Mouse (Mus musculus): ENCODE measurements at regions not wholly inside any gene's neighbourhood (a gene's known extent, or its start where the extent isn't known, plus 50 kb on each side); places are given as distances from the start of the nearest gene placed in this dataset.

- Histone ChIP-seq H3K36me3 (ENCODE audit: control insufficient read depth, insufficient read depth) (no peaks in the 10 kb centered on the region), H3K4me3 (ENCODE audit: insufficient read depth, poor library complexity, severe bottlenecking) (no peak overlapping the region), H3K79me2 (ENCODE audit: control insufficient read depth, insufficient read depth) (no peaks in the 10 kb centered on the region), H3K79me3 (ENCODE audit: low read depth) (no peaks in the 10 kb centered on the region), H3ac (ENCODE audit: control insufficient read depth, insufficient read length, low read depth) (no peak overlapping the region), H3K27me3 (ENCODE audit: control insufficient read depth, insufficient read depth, insufficient read length) (no peaks in the 10 kb centered on the region)
- TF ChIP-seq FOSL1 (IDR thresholded peaks at IDR 0.05; ENCODE audit: insufficient read depth, low read length, poor library complexity, severe bottlenecking), result no peak
- no peak for TF ChIP-seq CTCF (IDR thresholded peaks at IDR 0.05; ENCODE audit: control insufficient read depth, insufficient read depth, insufficient read length)
- no peak for TF ChIP-seq USF1 (IDR thresholded peaks at IDR 0.05; ENCODE audit: low read depth)
- TF ChIP-seq MYOG (IDR thresholded peaks at IDR 0.05; ENCODE audit: control insufficient read depth, extremely low read depth, insufficient read length), result no peak
- TF ChIP-seq MAX (IDR thresholded peaks at IDR 0.05), result no peak
- TF ChIP-seq CEBPB (IDR thresholded peaks at IDR 0.05; ENCODE audit: low read depth), result no peak
- no peak for TF ChIP-seq MYOD1 (IDR thresholded peaks at IDR 0.05; ENCODE audit: control insufficient read depth, insufficient read length, low read depth)
These were observed 225.6 kb upstream of the Igfbp3 start for GRCm38 (mm10) chr11:7439276-7439675.

- H3K36me3 ChIP-seq (ENCODE audit: control insufficient read depth, insufficient read depth), result no peaks in the 10 kb centered on the region
These were observed 220.9 kb upstream of the Igfbp3 start for GRCm38 (mm10) chr11:7434591-7434990.

GRCm38 (mm10) chr11:7427771-7428170 is 214.0 kb upstream of the Igfbp3 start:
- no peaks in the 10 kb centered on the region for H3K79me2 ChIP-seq (ENCODE audit: control insufficient read depth, insufficient read depth)
- H3K79me3 ChIP-seq (ENCODE audit: low read depth), result no peaks in the 10 kb centered on the region
- no peak for TF ChIP-seq CEBPB (IDR thresholded peaks at IDR 0.05; ENCODE audit: low read depth)
- TF ChIP-seq USF1 (IDR thresholded peaks at IDR 0.05; ENCODE audit: low read depth), result no peak
- TF ChIP-seq MAX (IDR thresholded peaks at IDR 0.05), result no peak
- no peak for TF ChIP-seq MYOG (IDR thresholded peaks at IDR 0.05; ENCODE audit: control insufficient read depth, extremely low read depth, insufficient read length)
- TF ChIP-seq FOSL1 (IDR thresholded peaks at IDR 0.05; ENCODE audit: insufficient read depth, low read length, poor library complexity, severe bottlenecking), result no peak
- TF ChIP-seq MYOD1 (IDR thresholded peaks at IDR 0.05; ENCODE audit: control insufficient read depth, insufficient read length, low read depth), result no peak
- TF ChIP-seq CTCF (IDR thresholded peaks at IDR 0.05; ENCODE audit: control insufficient read depth, insufficient read depth, insufficient read length), result no peak
- H3K27me3 ChIP-seq (ENCODE audit: control insufficient read depth, insufficient read depth, insufficient read length), result no peaks in the 10 kb centered on the region
- H3ac ChIP-seq (ENCODE audit: control insufficient read depth, insufficient read length, low read depth), result no peak overlapping the region
- H3K4me3 ChIP-seq (ENCODE audit: insufficient read depth, poor library complexity, severe bottlenecking), result no peak overlapping the region
- no peaks in the 10 kb centered on the region for H3K36me3 ChIP-seq (ENCODE audit: control insufficient read depth, insufficient read depth)

More at GRCm38 (mm10) chr11:7434591-7434990, 220.9 kb upstream of the Igfbp3 start:
- no peaks in the 10 kb centered on the region for H3K79me3 ChIP-seq (ENCODE audit: low read depth)
- H3K79me2 ChIP-seq (ENCODE audit: control insufficient read depth, insufficient read depth), result no peaks in the 10 kb centered on the region
- H3K4me3 ChIP-seq (ENCODE audit: insufficient read depth, poor library complexity, severe bottlenecking), result no peak overlapping the region
- no peak for TF ChIP-seq MYOD1 (IDR thresholded peaks at IDR 0.05; ENCODE audit: control insufficient read depth, insufficient read length, low read depth)
- TF ChIP-seq CEBPB (IDR thresholded peaks at IDR 0.05; ENCODE audit: low read depth), result no peak
- TF ChIP-seq FOSL1 (IDR thresholded peaks at IDR 0.05; ENCODE audit: insufficient read depth, low read length, poor library complexity, severe bottlenecking), result no peak
- TF ChIP-seq CTCF (IDR thresholded peaks at IDR 0.05; ENCODE audit: control insufficient read depth, insufficient read depth, insufficient read length), result no peak
- TF ChIP-seq USF1 (IDR thresholded peaks at IDR 0.05; ENCODE audit: low read depth), result no peak
- TF ChIP-seq MYOG (IDR thresholded peaks at IDR 0.05; ENCODE audit: control insufficient read depth, extremely low read depth, insufficient read length), result no peak
- TF ChIP-seq MAX (IDR thresholded peaks at IDR 0.05), result no peak
- H3ac ChIP-seq (ENCODE audit: control insufficient read depth, insufficient read length, low read depth), result no peak overlapping the region
- no peaks in the 10 kb centered on the region for H3K27me3 ChIP-seq (ENCODE audit: control insufficient read depth, insufficient read depth, insufficient read length)

GRCm38 (mm10) chr11:7425233-7425632 is 211.5 kb upstream of the Igfbp3 start:
- Histone ChIP-seq H3K27me3 (ENCODE audit: control insufficient read depth, insufficient read depth, insufficient read length) (no peaks in the 10 kb centered on the region), H3K4me3 (ENCODE audit: insufficient read depth, poor library complexity, severe bottlenecking) (no peak overlapping the region), H3K79me2 (ENCODE audit: control insufficient read depth, insufficient read depth) (no peaks in the 10 kb centered on the region), H3K79me3 (ENCODE audit: low read depth) (no peaks in the 10 kb centered on the region), H3K36me3 (ENCODE audit: control insufficient read depth, insufficient read depth) (no peaks in the 10 kb centered on the region), H3ac (ENCODE audit: control insufficient read depth, insufficient read length, low read depth) (no peak overlapping the region)
- TF ChIP-seq MYOD1 (IDR thresholded peaks at IDR 0.05; ENCODE audit: control insufficient read depth, insufficient read length, low read depth) (no peak), FOSL1 (IDR thresholded peaks at IDR 0.05; ENCODE audit: insufficient read depth, low read length, poor library complexity, severe bottlenecking) (no peak), USF1 (IDR thresholded peaks at IDR 0.05; ENCODE audit: low read depth) (no peak), MAX (IDR thresholded peaks at IDR 0.05) (no peak), CTCF (IDR thresholded peaks at IDR 0.05; ENCODE audit: control insufficient read depth, insufficient read depth, insufficient read length) (no peak), CEBPB (IDR thresholded peaks at IDR 0.05; ENCODE audit: low read depth) (no peak), MYOG (IDR thresholded peaks at IDR 0.05; ENCODE audit: control insufficient read depth, extremely low read depth, insufficient read length) (no peak)

- Histone ChIP-seq H3K79me3 (ENCODE audit: low read depth) (no peaks in the 10 kb centered on the region), H3K79me2 (ENCODE audit: control insufficient read depth, insufficient read depth) (no peaks in the 10 kb centered on the region), H3K4me3 (ENCODE audit: insufficient read depth, poor library complexity, severe bottlenecking) (no peak overlapping the region), H3K36me3 (ENCODE audit: control insufficient read depth, insufficient read depth) (no peaks in the 10 kb centered on the region), H3ac (ENCODE audit: control insufficient read depth, insufficient read length, low read depth) (no peak overlapping the region), H3K27me3 (ENCODE audit: control insufficient read depth, insufficient read depth, insufficient read length) (no peaks in the 10 kb centered on the region)
- TF ChIP-seq MYOG (IDR thresholded peaks at IDR 0.05; ENCODE audit: control insufficient read depth, extremely low read depth, insufficient read length) (no peak), USF1 (IDR thresholded peaks at IDR 0.05; ENCODE audit: low read depth) (no peak), FOSL1 (IDR thresholded peaks at IDR 0.05; ENCODE audit: insufficient read depth, low read length, poor library complexity, severe bottlenecking) (no peak), MYOD1 (IDR thresholded peaks at IDR 0.05; ENCODE audit: control insufficient read depth, insufficient read length, low read depth) (no peak)
These were observed 210.4 kb upstream of the Igfbp3 start for GRCm38 (mm10) chr11:7424082-7424471.
